Mouse (Mus musculus): ENCODE data around the gene D830030K20Rik. TPM values are rescaled to one million over a fixed set of nuclear protein-coding genes. Genes with fewer than 3 reads are reported as not detected.
"Not testable (repeated sequence)": the region's sequence is repeated elsewhere in the genome, so short reads cannot be mapped to it uniquely, and the experiment has no call there.

D830030K20Rik gene
- 5.2 and 5.7 TPM in 2 replicates for polyA plus RNA-seq (2015; fragmentation: Nextera tagmentation; extraction: Ambion mirVana)

- H3K9ac ChIP-seq: 0 out of 2 replicates have a peak within 1 kb of the TSS, but pooled peaks have one; percentile 16
Measured at GRCm38 (mm10) chr14:3208272-3209152, at the start of gene D830030K20Rik. D830030K20Rik (plus strand) TSS chr14:3208488.

DNA sequence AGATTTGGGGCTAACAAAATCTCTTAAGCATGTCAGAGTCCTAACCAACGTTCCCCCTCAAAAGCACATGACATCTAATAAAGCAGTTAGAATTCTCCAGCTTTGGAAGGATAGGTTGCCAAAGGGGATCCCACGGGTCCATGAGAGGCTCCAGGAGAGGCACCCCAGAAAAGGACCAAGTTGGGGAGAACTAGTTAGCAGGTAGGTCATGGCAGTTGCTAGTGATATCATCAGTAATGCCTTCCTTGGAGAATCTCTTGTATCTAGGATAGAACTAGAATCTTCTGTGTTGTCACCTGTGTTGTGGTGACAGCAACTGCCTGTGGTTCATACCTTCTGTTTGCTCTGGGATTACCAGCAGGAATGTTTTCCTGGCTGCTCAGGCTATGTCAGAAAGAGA lies 20.3 kb upstream of the D830030K20Rik start, which contains the start of gene Gm5795:
TSS of gene Gm5795 (plus strand) at position 301 of the 400 bp plus-strand sequence.
- not testable (repeated sequence) for H3K27ac ChIP-seq; H3K9ac ChIP-seq; H3K27me3 ChIP-seq (replicated peaks); H3K36me3 ChIP-seq; H3K4me2 ChIP-seq; H3K9me3 ChIP-seq; H3K4me3 ChIP-seq (replicated peaks); ATAC-seq (ENCODE audit: insufficient read depth, low FRiP score, low read depth); H3K4me1 ChIP-seq
- no CpG with 5 or more reads among the region's 2 CpGs for WGBS

More at GRCm38 (mm10) chr14:3208272-3209152, at the start of gene D830030K20Rik:
- not testable (repeated sequence) for H3K36me3 ChIP-seq; H3K27ac ChIP-seq; ATAC-seq (ENCODE audit: insufficient read depth, low FRiP score, low read depth); H3K4me1 ChIP-seq; H3K9me3 ChIP-seq; H3K27me3 ChIP-seq (replicated peaks)
- Histone ChIP-seq H3K4me3 (replicated peaks) (peak within 1 kb of the TSS; percentile 45), H3K4me2 (peak within 1 kb of the TSS; percentile 81)
- WGBS: under 1% methylated on average over 22 of the region's 62 CpGs

DNA sequence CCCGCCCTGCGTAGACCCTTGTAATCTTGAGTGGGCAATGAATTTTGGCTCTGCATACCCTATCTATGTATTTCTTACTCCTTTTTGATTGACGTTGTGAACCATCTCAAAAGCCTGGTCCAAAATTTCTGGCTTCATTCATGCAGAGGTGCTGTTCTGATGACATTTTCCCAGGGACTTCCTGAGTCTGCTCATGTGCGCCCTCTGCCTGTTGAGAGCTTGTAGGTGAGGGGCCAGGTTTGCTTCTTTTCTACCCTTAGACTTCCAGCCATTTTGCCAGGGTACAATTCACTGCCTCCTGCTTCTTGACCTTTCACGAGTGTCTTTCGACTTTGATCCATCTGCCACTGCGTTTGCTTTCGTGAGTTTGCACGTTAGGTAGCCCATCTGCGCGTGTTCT lies 1.1 kb downstream of the D830030K20Rik start:
- ATAC-seq (ENCODE audit: insufficient read depth, low FRiP score, low read depth); H3K27ac ChIP-seq; H3K27me3 ChIP-seq (replicated peaks); H3K4me3 ChIP-seq (replicated peaks); H3K36me3 ChIP-seq; H3K4me1 ChIP-seq; H3K4me2 ChIP-seq; H3K9ac ChIP-seq; H3K9me3 ChIP-seq: not testable (repeated sequence)
- WGBS: 8% methylated on average over 9 of the region's 11 CpGs

- 86% methylated on average over 2 of the region's 2 CpGs for WGBS
Measured at GRCm38 (mm10) chr14:3262531-3262930, 54.2 kb downstream of the D830030K20Rik start.

More at GRCm38 (mm10) chr14:3262531-3262930, 54.2 kb downstream of the D830030K20Rik start:
- H3K4me3 ChIP-seq (replicated peaks); H3K9me3 ChIP-seq; H3K27me3 ChIP-seq (replicated peaks); H3K4me1 ChIP-seq; ATAC-seq (ENCODE audit: insufficient read depth, low FRiP score, low read depth); H3K4me2 ChIP-seq; H3K9ac ChIP-seq; H3K27ac ChIP-seq; H3K36me3 ChIP-seq: not testable (repeated sequence)

Other genes with a start within 250 kb of the D830030K20Rik start
- gene Gm2888, start 178.5 kb upstream of the D830030K20Rik start, polyA plus RNA-seq (2015; fragmentation: Nextera tagmentation; extraction: Ambion mirVana): not detected in 2 replicates
- gene Gm2897, start 159.2 kb upstream of the D830030K20Rik start, polyA plus RNA-seq (2015; fragmentation: Nextera tagmentation; extraction: Ambion mirVana): 1.6 and 2.1 TPM in 2 replicates
- not detected in 2 replicates for gene Gm10340, start 74.5 kb upstream of the D830030K20Rik start, polyA plus RNA-seq (2015; fragmentation: Nextera tagmentation; extraction: Ambion mirVana)
- not detected in 2 replicates for gene Gm5795, start 20.2 kb upstream of the D830030K20Rik start, polyA plus RNA-seq (2015; fragmentation: Nextera tagmentation; extraction: Ambion mirVana)
- not detected in 2 replicates for gene Gm2956, start 124.1 kb downstream of the D830030K20Rik start, polyA plus RNA-seq (2015; fragmentation: Nextera tagmentation; extraction: Ambion mirVana)
- not detected in 2 replicates for gene Gm10413, start 186.6 kb downstream of the D830030K20Rik start, polyA plus RNA-seq (2015; fragmentation: Nextera tagmentation; extraction: Ambion mirVana)
- gene Gm10409, start 204.1 kb downstream of the D830030K20Rik start, polyA plus RNA-seq (2015; fragmentation: Nextera tagmentation; extraction: Ambion mirVana): 0.62 and 0.64 TPM in 2 replicates
- 0.35 and 0.40 TPM in 2 replicates for gene Gm3005, start 219.6 kb downstream of the D830030K20Rik start, polyA plus RNA-seq (2015; fragmentation: Nextera tagmentation; extraction: Ambion mirVana)
- gene Gm10408, start 240.9 kb downstream of the D830030K20Rik start, polyA plus RNA-seq (2015; fragmentation: Nextera tagmentation; extraction: Ambion mirVana): not detected in 2 replicates